Mouse (Mus musculus) embryo, embryonic 9.5 days (tissue): ENCODE results near the gene Cmtm2b.
A peak's percentile ranks its signal among the peaks of the same experiment; 100 is the strongest.
"Not testable (repeated sequence)": the region's sequence is repeated elsewhere in the genome, so short reads cannot be mapped to it uniquely, and the experiment has no call there.

ENCODE experiments used
- DNase-seq: peaks from one replicate; pipeline ENCODE4 v3.0.0-alpha.2; 2017; ENCODE audit errors: extremely low spot score

Cmtm2b gene

DNA sequence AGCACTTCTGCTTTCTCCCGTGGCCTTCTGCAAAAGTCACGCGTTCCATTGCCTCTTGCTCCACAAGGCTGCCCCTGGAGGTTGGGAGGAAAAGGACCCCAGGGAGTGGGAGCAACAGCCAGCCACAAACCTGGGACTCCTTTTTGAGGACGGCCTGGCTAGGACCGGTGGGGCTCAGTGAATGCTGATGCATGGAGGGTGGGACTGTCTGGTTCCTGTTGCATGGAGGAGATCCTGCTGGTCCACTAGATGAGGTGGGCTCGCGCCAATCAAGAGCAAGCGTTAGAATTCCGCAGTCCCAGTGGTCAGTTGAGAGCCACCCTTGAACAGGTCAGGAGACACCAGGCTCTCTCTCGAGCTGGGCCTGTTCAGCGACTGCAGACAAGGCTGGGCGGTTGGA, at the start of gene Cmtm2b:
Cmtm2b (plus strand) TSS at position 301 of the 400 bp plus-strand sequence.
- DNase-seq = not testable (repeated sequence)

DNA sequence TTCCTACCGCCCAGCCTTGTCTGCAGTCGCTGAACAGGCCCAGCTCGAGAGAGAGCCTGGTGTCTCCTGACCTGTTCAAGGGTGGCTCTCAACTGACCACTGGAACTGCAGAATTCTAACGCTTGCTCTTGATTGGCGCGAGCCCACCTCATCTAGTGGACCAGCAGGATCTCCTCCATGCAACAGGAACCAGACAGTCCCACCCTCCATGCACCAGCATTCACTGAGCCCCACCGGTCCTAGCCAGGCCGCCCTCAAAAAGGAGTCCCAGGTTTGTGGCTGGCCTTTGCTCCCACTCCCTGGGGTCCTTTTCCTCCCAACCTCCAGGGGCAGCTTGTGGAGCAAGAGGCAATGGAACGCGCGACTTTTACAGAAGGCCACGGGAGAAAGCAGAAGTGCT, 28.9 kb upstream of the Cmtm2b start, which contains the start of gene Cmtm2a:
Cmtm2a (minus strand) TSS at position 101 of the 400 bp plus-strand sequence.
- DNase-seq = not testable (repeated sequence)

DNA sequence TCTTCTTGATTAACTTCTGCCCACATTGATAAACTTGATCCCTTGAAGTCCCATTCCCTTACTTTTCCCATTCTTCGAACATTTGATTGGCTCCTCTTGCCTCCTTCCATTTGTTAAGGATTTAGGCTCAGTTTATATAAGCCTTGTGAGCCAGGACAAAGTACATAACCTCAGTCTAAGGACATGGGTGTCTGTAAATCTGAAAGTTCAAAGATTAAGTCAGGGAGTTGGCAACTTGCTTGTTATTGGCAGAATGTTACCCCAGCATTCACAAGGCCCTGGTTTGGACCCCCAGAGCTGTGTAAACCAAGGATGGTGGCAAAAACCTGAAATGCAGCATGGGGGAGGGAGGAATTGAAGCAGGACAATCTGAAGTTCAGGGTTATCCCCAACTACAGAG, 27.6 kb upstream of the Cmtm2b start:
- no peak for DNase-seq

DNA sequence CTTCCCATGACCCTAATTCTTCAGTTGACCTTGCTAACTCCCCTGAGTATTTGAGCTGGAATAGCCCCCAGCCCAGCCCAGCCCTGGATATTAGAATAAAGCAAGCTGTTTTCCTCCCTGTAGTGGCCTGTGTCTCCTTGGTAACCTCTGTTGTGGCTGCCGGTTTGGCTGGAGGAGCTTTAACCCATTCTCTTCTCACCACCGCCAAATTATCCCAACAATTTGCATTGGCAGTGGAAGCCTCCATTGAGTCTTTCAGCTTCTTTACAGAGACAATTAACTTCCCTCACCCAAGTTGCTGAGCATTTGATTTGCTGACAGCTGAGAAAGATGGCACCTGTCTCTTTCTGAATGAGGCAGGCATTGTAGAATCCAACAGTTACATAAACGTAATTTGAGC, 20.5 kb upstream of the Cmtm2b start:
- peak; percentile 35 for DNase-seq

DNA sequence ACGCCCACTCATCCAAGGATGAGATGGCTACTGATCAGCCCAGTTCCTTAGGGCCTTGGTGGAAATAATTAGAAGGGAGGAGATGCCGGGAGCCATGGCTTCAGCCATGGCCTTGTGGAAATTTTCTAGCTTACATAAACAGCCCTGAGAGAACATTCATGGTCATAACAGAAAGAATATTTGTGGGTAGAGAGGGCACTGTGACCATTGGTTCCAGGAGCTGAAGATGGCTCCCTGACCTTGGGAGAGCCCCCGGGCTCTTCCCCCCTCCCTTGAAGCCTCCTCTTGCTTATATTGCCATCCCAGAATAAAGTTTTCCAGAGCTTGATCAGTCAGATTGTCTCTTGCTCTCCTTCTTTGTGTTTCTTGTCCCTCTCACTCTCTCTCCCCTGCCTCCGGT, 19.5 kb upstream of the Cmtm2b start:
- not testable (repeated sequence) for DNase-seq

DNA sequence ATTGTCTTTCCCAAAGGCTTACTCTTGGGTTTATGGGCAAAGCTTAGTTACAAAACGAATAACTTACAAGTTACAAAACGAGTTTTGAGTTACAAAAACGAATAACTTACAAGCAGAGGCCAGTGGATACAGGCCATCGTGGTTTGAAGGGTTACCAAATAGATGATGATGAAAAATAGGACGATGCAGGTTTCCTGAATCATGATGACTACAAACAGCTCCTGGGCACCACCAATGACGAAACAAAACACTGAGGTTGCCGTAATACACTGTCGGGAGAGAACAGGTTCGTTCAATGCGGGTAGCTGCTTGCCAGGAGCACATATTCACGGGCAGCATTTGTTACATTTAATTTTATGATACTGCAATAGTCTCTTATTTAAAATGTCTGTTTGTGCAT, 17.1 kb upstream of the Cmtm2b start:
- DNase-seq = no peak

DNA sequence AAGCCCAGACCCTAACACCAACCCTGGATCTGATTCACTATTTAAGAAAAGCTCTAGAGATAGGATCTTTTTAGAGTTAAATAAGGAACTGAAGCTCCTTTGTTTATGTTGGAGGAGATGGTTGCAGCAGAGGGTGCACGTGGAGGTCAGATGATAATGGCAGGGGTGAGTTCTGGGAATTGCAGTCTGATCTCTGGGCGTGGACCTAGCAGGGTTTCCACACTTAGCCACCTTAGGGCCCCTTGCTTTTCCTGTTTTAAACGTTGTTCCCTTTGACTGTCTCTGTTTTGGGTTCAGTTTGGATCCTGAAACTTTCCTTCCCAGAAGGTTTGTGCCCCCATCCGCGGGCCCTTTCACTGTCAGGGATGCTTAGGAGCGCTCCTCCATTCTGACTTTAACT, 13.7 kb upstream of the Cmtm2b start:
- DNase-seq = not testable (repeated sequence)

DNA sequence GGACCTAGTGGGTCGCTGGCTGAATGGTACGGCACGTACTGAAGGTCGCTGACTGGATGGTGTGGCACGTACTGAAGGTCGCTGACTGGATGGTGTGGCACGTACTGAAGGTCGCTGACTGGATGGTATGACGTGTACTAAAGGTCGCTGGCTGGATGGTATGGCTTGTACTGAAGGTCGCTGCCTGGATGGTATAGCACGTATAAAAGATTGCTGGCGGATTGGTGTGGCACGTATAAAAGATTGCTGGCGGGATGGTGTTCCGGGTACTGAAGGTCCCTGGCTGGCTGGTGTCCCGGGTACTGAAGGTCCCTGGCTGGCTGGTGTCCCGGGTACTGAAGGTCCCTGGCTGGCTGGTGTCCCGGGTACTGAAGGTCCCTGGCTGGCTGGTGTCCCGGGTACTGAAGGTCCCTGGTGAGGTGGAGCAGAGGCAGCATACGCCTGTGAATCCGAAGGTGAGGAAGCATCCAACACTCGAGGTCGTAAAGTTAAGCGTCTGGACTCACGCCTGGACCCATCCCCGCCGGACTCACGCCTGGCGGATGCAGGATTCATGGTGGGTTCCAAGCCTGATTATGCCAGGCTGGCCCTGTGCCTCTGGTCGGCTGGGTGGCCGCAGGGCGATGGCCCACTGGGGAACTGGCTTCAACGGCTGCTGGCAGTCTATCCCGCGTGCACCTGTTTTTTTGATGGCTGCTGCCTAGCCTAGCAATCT, 12.4 kb upstream of the Cmtm2b start, which contains the start of the genes Gm45711 and Cmtm1:
Gm45711 (minus strand) TSS at position 641 of the 715 bp plus-strand sequence.
Cmtm1 (minus strand) TSS at position 705 of the 715 bp plus-strand sequence.
- not testable (repeated sequence) for DNase-seq

DNA sequence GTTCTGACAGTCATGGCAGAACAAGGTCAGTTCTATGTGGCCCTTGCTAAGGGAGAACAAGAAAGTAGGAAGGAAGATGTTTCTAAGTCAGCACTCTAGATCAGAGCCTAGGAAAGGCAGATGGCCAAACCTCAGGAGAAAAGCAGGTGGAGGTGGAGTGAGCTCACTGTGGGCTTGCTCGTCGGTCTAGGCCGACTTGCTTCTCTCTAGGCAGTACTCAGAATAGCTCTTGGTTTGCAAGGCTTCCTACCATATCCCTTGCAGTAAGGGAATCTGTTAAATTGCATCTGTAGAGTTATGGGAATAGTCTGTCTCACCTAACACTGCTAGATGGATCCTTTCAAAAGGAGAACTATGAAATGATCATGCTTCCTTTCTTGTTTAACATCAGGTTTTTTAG, 10.0 kb upstream of the Cmtm2b start:
- DNase-seq = not testable (repeated sequence)

DNA sequence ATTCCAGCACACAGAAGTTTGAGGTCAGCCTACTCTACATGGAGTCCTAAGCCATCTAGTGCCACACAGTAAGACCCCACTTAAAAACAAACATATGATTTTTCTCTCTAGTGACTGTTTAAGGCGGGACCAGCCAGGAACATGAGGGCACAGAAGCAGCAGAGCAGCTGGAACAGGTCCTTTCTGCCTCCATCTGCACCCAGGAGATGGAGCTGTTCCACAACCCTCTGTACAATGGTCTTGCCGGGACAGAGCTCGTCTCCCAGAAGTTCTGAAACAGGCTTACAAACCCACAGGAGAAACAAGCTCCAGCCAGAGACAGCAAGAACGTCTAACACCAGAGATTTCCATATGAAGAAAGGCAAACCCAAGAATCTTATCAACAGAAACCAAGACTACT, 8.7 kb upstream of the Cmtm2b start:
- DNase-seq = no peak

DNA sequence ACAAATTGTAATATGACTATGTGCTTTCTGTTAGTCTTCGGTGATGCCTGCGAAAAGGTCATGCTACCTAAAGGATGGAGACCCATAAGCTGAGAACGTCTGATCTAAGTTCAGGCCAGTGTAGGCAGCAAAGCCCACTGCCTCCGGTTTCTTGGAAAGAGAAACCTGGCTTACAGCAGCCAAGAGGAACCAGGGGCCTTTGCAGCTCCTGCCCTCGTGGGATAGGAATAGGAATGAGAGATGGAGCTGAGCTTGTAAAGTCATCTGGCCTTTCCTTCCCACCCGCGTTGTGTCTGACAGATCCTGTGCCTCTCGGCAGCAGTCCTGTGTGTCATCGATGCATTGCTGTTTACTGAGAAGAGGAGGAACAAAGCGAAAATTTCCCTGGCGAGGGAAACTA, 763 bp upstream of the Cmtm2b start, which contains the start of gene Gm11020:
Gm11020 (plus strand) TSS at position 301 of the 400 bp plus-strand sequence.
- DNase-seq = not testable (repeated sequence)

DNA sequence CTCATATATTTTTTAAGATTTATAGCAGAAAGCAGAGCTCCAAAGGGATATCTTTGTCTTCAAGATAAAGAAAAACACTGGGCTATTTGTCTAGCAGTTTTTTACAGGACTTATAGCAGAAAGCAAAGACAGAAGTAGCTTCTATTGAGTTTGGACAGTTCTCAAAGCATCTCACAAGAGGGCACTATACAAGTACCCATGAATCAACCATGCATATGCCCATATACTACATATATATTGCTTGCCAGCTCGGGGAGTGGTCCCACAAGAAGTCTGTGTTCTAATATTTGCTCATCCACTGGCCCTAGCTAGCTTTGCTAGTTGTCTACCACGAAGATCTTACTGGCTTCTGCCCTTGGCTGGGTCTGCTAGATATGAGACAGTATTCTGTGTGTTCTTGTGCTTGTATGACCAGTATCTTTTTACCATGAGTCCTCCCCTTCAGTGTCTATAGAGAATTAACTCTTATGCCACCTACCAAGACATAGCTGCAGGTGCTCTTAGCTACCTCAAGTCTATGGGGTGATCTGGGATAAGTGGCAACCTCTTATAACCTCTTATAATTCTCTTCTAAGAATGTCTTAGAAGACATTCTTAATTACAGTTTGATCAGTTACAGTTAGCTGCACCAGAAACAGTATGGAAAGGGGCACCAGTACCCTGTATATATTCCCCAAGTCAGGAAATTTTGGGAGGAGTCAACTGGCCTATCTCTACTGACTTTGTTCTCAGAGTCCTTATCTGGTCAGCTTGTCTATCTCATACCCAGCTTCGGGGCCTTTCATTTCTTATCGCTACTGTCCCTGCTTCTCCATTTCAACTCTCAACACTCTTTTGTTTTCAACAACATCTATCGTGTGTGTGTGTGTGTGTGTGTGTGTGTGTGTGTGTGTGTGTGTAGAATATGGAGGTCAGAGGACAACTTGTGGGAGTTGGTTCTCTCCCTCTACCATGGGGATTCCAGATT, 10.9 kb downstream of the Cmtm2b start:
- no peak for DNase-seq

DNA sequence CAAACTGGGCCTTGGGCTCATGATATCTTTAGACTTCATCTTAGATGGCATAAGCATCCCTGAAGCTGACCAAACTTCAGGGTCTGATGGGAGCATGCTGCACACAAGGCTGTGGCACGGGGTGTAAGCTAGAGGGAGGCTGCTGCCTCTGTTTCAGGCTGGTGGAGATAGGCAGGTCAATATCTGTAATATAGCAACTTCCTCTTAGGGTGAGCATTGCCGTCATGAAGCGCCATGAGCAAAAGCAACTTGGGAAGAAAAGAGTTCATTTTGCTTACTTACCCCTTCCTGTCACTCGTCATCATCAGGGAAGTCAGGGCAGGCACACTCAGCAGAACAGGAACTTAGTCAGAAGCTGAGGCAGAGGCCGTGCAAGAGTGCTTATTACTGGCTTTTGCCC, 11.8 kb downstream of the Cmtm2b start:
- no peak for DNase-seq

DNA sequence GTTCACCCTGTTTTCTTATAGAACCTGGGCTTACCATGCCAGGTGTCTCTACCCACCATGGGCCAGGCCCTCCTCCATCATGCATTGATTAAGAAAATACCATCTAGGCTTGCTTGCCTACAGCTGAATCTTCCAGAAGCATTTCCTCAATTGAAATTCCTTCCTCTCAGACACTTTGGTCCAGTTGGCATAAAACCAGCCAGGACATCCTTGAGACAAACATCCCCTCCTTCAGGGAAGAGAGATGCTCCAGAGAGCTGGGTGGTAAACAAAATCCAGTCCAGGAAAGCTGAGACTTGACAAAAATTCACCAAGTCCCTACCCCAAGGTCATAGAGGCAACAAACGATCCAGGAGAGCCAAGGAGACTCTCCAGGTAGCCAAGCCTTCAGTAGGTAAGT, 12.2 kb downstream of the Cmtm2b start:
- no peak for DNase-seq

DNA sequence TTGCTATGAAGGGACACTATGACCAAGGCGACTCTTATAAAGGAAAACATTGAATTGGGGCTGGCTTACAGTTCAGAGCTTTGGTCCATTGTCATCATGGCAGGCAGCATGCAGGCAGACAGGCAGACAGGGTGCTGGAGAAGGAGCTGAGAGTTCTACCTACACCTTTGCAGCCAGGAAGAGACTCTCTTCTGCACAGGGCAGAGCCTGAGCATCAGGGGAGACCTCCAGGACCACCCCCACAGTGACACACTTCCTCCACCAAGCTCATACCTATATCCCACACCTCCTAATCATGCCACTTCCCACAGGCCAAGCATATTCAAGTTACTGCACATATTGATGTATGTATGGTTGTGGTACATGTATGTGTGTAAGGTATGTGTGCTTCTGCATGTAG, 14.8 kb downstream of the Cmtm2b start:
- no peak for DNase-seq

DNA sequence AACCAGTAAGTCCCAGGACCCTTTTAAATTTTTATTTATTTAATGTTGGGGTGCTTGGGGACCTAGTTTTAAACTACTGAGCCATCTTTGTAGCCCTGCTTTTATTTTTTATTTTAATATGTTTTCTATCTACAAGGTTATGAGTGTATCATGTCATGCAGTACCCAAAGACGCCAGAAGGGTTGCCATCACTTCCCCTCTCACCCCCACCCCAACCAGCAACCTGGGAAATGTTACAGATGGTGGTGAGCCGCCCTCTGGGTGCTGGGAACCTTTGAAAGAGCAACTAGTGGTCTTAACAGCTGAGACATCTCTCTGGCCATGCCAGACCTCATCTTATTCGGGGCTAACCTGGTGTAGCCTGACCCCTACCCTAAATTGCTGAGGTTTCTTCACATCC, 15.9 kb downstream of the Cmtm2b start:
- DNase-seq = no peak

DNA sequence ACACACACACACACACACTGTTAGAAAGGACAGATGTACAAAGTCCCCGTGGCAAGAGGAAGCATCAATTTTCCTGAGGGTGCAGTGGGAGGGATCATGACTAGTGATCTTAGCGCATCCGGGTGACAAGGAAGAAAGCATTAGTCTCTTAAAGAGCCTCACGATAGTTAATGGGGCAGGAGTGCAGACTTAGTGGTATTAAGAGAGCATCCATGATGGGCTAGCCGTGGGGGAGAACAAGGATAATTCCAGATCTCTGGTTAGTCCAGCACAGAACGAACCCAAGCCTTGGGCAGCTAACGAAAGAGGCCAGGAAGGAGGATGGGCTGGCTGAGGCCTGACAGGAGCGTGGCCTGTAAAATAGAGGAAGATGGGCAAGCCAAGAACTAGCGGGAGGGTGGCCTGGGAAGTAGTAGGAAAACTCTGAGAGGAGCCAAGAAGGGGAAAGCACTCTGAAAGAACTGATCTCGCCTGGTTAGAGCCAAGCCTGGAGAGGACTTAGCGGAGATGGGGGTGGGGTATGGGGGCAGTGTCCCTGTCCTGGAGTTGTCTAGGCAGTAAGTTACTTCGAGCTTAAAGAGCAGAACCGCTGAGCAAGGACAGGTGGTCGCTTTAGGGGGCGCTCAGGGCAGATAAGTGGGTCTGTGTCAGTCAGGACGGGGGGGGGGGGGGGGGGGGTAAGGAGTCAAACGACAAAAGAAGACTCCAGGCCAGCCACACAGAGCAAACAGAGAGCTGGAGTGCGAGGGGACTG, 17.4 kb downstream of the Cmtm2b start, which contains the start of gene Cmtm3:
Cmtm3 (plus strand) TSS at position 182 of the 754 bp plus-strand sequence.
- DNase-seq = no peak

DNA sequence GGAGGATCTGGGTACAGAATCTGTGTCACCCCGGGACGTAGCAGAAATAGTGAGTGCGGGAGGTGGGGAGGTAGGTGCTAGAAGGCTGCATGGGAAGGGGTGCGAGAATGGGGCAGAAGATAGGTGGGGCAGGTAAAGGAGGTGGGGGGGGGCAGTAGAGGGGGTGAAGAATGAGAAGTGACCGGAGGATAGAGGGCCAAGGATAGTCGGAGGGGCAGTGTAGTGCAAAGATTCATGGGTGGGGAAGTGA, 17.9 kb downstream of the Cmtm2b start:
- no peak for DNase-seq

DNA sequence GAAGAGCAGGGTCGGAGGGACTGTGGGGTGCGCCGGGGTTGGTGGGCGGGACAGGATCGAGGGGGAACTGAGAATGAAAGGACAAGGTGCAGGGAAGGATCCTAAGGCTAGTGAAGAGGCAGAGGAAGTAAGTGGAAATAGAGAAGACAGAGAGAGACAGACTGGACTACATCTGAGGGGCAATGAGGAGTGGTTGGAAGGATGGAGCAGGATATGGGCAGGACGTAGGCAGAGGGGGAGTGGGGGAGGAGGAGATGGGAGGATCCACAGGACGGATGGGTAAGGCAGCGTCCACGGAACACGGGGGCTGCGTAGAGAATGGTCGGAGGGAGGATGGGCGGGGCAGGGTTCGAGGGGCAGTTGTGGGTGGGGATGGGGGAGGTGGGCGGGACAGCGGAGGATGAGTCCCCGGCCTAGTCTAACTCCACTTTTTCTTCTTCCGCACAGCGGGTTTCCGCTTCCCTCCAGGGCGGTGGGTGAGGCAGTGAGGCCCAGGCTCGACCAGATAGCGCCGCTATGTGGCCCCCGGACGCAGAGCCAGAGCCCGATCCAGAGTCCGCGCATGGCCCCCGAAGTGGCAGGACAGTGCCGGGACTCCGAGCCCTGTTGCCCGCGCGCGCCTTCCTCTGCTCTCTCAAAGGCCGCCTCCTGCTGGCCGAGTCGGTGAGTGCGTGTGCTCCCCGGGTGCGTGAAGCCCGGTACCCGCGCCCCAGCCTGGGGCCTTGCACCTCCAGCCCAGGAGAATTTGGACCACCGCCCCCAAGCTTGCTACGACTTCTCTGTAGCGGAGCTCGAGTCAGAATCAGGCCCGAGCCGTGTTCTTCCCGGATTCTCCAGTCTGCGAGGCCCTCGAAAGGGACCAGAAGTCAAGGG, 18.4 kb downstream of the Cmtm2b start:
- DNase-seq = peak; percentile 85

DNA sequence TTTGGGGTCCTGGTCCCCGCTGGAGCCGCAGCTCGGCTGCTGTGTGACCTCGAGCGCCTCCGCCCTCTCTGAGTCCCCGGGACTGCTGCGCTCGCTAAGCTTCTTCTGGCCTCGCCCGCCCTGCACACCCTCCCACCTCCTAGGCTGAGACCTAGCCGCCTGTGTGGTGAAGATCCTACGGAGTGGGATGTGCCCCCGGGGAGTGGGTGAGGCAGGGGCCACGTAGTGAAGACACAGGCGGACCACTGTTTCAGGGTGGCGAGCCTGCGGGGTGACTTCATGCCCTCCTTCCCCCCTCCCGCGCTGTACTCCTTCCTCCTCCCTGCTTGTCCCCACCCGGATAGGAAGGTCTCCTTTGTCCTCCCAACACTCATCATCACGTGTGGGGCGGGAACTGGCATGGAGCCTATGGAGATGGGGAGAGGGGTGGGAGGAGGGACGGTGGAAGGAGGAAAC, 19.1 kb downstream of the Cmtm2b start:
- peak; percentile 80 for DNase-seq

DNA sequence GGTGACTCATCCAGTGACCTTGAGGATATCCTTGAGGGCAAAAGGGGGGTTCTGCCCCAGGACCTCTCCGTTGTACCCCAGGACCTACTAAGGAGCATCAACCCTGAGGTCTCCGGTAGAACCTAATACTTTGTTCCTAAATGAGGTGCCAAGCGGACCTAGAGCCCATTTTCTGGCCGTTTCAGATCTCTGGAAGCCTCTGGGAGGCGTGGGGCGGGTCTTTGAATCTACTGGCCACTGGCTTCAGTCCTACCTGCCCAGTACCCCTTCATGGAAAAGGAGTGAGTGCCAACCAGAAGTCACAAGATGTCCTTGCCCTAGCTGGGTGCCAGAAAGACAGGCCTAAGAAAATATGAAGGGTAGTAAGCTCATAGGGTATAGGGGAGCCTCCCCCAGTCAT, 19.6 kb downstream of the Cmtm2b start:
- DNase-seq = no peak
